Mouse (Mus musculus) embryo, embryonic 10 days (tissue): Measurements from ENCODE around the gene Hadha.
A peak's percentile ranks its signal among the peaks of the same experiment; 100 is the strongest.

Source experiments
- DNase-seq: peaks from one replicate; pipeline ENCODE4 v3.0.0-alpha.2; 2015; ENCODE audit warnings: low spot score

The Hadha gene

DNA sequence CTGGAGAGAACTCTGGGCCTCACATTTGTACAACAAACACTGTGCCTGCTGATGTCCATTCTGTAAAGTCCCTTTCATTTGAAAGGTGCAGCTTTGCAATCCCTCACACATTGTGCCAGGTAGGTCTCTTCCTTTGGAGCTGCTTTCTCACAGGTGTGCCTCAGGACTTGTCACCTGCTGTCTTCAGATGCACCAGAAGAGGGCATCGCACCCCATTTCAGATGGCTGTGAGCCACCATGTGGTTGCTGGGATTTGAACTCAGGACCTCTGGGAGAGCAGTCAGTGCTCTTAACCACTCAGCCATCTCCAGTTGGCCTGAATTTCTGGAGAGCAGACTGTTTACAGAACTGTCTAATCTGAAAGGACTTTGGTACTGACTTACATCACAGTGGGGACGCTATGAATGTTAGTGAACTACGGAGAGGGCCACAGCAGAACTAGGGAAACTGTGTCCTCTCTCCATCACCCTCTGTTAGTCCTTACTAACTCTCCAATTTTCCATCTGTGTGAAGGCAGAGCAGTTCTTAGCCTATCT, 42.4 kb downstream of the Hadha start:
- no peak for DNase-seq

DNA sequence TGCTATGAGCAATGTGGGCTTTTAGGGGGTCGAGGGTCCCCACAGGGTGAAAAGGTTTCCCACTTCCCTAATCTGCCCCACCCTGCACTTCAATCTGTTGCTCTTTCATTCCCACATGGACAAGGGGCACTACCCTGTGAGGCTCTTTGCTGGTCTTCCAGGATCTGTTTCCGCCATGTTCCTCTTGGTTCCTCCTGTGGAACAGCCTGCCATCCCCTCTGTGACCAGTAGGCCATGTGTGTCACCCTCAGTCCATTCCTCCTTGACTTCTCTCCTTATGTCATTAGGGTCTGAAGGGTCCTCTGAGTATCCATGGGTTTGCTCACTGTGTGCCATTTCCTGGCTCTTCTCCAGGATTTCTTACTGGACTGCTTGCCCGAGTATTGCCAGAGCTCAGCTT, 43.2 kb downstream of the Hadha start:
- no peak for DNase-seq

DNA sequence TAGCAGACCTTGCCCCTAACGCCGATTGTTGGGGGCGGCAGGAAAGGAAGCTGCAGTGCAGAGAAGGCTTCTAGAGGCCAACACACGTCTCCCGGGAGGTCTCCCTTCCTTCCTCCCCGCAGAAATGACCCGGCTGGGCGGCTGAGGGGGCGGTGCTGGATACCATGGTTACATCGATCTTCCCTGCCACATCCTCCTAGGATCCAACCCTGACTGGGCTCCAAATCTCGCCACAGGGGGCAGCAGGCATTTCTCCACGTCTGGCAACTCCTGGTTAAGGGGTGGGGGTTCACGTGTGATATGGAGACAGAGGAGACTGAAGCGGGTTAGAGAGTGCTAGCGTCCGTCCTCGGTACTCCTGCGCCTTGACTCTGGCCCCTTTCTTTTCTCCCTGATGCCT, 43.8 kb downstream of the Hadha start:
- peak; percentile 86 for DNase-seq

DNA sequence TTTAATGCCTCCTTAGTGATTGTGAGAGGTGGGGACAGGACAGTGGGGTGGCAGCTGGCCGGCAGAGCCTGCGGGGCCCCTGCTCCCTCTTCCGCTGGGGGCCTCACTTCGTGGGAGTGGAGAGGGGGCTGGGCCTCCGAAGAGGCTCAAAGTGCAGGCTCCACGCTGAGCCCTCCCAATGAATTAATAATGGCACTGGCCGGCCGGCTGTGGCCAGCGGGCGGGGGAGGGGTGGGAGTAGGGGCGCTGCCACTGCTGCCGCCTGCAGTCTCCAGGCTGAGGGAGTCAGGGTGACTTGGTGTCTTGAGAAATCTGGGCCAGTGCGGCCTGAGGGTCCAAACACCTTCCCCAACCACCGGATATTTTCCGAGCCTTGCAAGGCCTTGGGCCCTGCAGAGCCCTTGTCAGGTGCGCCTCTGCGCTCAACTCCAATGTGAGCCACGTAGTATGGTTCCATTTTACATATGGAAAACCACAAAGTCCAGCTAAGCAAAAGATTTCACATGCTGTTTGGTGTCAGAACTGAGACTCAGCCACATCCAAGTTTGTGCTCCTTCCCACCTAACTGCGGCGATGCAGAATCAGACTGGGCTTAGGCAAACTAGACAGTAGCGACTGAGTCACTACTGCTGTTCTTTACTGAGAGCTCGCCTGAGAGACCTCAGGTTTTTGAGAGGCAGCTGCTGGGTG, 44.4 kb downstream of the Hadha start:
- peak; percentile 41 for DNase-seq

DNA sequence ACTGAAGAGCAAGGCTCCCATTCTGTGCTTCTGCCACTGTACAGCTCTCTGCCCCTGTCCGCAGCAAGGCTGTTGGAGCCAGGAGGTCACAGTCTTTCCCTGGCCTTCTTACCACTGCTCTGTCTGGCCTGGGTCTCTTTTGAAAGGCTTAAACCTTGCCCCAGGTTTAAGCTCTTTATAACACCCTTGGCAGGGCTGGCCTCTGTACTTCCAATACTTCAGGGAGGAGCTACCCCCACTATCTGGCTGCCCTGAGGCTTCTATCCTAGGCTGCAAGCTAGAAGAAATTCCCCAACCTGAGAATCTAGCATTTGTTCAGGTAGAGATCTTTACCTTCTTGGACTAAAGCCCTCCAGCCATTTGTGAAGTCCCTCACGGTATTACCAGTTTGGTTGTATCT, 45.1 kb downstream of the Hadha start:
- DNase-seq = no peak

DNA sequence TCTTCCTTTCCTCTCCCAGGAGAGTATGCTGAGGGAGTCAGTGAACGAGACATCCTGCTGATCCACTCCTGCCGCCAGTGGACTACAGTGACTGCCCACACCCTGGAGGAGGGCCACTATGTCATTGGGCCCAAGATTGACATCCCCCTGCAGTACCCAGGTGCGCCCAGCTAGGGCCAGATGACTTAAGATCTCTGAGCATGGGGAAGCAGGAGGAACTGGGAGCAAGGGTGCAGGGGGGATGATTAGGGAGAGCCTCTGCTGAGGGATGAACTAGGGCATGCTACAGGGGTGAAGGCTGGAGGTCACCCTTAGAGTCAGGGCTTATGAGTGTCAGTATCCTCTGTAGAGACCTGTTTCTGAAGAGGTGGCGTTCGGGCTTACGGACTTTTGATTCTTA, 46.7 kb downstream of the Hadha start:
- no peak for DNase-seq

DNA sequence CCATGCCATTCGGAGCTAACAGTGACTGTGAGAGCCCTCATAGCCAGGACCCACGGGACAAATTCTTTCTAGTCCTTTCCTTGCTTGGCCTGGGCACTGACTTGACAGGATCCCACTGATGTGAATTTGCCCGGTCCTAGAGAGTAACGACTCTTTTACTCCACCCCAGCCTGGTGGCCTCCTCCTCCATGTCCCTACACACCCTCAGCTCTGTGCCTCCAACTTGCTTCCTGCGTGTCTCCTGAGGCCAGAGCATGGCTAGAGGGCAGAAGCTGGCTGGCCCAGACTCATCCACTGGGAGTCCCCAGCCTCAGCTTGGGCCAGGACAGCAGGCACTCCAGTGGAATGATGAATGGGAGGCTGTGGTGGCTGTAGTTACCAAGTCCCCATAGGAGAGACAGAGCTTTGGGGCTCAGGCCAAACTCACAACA, 47.3 kb downstream of the Hadha start:
- DNase-seq = peak; percentile 32

DNA sequence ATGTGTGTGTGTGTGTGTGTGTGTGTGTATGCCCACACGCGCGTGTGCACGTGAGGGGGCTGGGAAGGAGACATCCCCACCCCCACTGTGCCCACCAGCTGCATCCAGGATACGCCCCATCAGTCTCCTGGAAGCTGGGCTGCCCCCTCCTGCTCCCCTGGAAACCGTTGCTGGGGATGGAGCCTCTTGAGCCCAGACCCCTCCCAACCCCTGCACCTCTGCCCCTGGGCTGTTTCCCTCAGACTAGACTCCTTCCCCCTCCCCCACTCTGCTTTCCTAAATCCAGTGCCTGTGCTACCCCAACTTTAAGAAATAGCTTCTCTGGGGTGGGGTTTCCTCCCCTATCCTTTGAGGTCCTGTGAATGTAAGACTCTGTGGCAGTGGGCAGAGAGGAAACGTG, 47.8 kb downstream of the Hadha start:
- peak; percentile 69 for DNase-seq

DNA sequence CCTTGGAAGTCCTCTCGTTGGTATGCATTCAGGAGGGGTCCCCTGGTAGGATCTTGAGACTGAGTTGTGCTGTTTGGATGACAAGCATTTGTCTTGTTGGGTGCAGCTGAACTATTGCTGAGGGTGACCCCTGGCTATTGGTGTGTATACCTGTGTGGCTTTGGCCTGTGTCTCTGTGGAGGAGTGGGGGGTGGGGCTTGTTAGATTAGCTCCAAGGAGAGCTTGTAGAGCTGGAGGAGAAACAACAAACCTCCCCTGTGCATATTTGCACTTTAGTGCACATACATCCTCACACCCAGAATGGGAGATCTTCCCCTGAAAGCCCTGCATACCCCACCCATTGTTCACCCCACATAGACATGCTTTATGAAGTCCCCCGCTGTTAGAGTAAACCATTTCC, 48.2 kb downstream of the Hadha start:
- DNase-seq = no peak

DNA sequence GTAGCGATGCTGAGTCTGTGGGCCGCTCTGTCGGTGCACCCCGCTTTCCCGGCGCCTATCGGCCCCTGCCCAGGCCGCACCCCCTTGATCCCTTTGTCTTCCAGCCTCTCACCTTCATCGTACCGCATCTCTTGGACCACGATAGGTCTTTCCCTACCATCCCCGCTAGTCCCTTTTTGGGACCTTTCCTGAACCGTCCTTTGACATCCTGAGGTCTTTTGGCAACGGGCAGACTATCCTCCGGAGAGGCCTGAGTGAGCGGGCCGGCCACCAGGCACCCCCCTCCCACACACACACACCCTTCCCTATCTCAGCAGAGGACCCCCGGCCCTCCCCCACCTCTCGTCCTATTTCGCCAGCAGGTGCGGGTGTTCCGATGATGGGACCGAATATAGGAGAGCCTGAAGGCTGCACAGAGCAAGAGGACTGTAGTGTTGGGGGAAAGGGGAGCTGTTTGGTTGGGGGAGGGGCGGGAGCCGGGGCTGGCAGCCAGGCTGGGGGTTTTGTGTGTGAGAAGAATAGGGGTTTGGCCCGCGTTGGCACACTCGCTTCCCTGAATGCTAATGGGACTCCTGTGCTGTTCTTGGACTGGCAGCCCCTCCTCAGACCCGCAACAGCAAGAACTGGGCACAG, 49.2 kb downstream of the Hadha start, which contains the start of gene 3110082J24Rik:
Gene 3110082J24Rik (minus strand): TSS at position 419 of the 633 bp plus-strand sequence.
- DNase-seq = peak; percentile 7

DNA sequence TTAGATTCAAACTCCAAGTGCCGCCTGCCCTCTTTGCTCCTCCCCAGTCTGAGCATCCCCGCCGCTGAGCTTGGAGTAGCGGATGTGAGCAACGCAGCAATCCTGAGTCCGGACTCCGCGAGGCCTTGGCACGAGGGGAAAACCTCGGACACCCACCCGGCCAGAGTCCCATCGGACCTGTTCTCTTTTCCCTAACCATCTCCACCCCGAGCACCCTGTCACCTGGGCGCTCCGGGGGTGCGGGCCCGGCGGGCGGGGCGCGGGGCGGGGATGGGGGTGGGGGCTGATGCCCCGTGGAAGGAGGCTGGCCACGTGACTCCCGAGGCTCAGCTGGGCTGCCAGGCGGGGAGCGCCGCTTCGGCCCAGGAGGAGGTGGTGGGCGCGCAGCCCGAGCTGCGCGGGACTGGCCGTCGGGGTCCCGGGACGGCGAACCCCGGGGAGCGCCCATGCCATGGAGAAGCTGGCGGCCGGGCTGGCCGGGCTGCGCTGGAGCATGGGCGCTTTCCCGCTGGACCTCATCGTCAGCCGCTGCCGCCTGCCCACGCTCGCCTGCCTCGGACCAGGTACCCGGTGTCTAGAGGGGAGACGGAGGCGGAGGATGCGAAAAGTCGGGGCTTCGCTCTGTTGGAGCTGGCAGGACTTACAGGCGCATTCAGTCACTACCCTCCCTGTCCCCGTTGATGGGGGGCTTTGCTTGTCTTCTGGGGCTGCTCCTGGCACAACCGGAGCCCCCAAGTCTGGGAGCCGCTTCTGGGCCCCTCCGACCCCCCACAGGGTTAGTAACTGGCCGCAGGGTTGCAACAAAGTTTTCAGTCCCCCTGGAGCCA, 49.9 kb downstream of the Hadha start, which contains the start of gene Garem2:
Gene Garem2 (plus strand): TSS at position 321 of the 827 bp plus-strand sequence.
- peak; percentile 69 for DNase-seq

DNA sequence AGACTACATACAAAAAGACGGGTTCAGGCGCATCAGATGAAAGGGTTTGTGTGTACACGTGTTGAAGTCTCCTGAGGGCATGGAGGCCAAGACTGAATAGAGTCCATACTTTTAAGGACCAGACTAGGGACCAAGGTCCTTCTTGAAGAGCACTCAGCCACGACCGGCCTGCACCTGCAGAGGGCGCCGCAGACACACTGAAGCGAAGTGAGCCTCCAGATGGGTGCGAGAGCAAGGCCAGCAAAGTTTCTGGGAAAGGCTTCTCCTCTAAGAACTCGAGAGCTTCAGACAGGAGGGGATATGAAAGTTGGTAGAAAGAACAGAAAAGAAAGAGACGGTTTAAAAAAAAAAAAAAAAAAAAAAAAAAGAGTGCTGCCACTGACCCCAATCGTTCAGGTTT, 50.6 kb downstream of the Hadha start:
- peak; percentile 92 for DNase-seq

DNA sequence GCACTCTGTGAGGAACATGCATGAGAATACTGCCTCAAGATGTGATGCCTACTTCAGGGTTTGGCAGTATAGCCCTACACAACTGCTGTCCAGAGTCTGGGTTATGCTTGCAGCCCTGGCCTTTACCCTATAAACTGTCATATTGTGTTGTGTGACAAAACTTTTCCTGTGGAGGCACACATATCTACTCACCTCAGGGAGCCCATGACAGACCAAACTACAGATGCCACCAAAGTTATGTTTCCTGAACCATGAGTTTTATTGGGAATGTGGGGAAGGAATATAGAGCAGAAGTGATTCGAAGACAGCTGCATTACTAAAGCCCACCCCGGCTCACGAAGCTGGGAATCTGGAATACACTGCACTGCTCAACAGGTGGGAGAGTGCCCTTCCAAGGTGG, 51.6 kb downstream of the Hadha start:
- DNase-seq = no peak

DNA sequence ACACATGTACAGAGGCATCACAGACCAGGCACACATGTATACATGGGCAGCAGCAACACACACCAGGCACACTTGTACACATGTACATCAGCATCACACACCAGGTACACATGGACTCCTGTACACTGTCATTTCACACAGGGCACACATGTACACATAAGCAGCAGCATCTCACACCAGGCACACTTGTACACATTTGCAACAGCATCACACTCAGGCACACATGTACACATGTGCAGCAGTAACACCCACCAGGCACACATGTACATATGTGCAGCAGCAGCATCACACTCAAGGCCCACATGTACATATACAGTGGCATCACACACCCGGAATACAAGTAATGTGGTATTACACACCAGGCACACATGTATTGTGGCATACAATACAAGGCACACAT, 56.7 kb downstream of the Hadha start:
- no peak for DNase-seq

DNA sequence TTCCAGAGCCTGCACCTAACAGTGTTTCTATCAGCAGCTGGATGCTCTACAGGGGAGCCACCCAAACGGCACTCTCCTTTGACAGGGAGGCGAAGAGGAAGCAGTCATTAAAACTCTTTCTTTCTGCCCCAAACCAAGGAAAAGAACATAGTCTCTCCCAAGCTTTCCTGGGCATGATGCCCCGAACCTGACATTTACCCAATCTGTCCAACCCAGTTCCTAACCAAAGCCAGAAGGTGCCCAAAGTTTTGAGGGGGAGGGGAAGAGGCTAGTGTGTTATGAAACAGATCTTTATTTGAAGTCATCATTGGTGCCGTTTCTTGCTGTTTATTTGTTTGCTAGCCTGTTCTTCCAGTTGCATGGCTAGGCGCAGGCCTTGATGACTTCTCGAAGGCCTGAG, 59.2 kb downstream of the Hadha start:
- DNase-seq = no peak

DNA sequence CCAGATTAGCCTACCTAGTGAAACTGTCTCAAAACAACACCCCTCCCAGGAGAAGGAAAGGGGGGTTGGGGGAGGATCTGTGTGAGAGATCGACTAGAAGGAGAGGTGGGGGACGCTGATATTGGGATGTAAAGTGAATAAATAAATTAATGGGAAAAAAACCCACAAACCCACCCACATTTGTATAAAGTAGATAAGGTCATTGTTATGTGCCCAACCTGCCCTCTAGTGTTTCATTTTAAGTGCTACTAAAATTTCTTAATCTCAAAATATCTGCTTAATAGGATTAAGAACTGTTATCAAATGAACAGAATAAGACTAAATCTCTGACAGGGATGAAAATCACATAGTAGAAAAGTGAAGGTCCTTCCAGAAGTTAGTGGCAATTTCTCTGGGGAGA, 60.6 kb downstream of the Hadha start:
- no peak for DNase-seq

DNA sequence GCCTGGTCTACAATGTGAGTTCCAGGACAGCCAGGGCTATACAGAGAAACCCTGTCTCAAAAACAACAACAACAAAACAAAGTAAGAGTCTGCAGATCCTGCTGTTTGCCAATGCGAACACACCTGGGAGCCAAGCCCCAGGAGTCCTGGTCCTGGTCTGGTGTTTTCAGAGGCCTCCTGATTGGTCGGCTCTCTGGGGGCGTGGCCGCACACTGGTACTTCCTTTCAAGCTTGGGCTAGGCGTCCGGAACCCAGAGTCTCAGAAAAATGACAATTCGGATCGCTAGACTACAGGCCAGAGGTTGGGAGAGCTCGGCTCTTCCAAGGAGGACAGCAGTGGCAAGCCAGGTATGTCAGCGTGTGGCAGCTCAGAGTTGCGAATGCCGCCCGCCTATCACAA, 62.3 kb downstream of the Hadha start:
- DNase-seq = no peak

DNA sequence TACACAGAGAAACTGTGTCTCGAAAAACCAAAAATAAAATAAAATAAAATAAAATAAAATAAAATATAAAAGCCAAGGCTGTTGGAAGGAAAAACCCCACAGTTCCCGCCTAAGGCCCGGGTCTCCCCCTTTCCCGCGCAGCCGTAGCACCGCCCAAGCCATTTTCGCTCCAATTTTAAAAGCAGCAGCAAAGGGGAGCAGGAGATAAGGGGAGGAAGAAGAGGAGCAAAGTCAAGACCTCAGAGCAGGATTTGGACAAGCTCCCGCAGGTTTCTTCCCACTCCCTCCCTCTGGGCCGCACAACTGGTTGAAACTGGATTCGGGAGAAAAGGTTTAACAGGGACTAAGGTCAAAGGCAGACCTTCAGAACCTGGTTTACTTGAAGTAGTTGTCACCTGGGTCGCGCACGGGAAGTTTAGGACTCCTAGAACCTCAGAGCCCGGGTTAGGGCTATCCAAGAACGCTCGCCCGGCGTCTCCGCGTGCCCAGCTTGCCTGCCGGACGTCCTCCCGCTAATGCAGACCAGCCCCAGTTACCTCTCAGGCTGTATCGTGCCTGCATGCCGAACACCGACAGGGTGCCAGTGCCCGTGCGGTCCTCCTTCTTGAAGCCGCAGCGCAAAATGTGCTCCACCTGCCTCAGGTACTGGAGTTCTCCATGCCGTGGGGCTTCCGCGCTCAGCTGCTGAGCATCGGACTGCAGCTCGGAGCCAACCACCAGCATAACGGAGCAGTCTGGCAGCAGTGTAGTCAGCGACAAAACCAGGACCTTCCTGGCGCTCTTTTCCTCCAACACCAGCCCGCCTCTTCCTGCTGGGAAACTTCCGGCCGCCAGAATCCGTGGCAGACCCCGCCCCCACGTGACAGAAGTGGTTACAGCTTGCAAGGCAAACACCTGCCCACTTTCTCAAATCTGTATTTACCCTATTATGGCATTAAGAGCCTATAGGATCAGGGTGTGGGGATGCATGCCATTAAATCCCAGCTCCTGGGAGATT, 81.8 kb downstream of the Hadha start, which contains the start of gene Tyms:
Gene Tyms (minus strand): TSS at position 793 of the 997 bp plus-strand sequence.
- DNase-seq = peak; percentile 89

DNA sequence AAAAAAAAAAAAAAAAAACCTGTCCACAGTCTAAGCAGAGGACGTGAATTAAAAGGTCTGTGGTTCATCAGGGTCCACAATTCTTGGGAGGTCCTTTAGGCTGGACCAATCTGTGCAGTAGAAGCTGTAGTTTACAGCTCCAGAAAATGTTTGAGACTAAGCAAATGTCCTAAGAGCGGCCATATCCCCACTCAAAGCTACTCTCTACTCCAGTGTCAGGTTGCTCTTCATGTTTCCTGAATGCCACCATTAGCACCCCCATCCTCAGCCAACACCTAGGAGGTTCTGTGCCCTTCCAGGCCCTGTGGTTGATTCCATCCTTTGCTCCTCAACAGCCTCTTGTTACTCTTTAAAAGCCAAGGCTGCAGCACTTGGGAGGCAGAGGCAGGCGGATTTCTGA, 82.6 kb downstream of the Hadha start:
- no peak for DNase-seq

DNA sequence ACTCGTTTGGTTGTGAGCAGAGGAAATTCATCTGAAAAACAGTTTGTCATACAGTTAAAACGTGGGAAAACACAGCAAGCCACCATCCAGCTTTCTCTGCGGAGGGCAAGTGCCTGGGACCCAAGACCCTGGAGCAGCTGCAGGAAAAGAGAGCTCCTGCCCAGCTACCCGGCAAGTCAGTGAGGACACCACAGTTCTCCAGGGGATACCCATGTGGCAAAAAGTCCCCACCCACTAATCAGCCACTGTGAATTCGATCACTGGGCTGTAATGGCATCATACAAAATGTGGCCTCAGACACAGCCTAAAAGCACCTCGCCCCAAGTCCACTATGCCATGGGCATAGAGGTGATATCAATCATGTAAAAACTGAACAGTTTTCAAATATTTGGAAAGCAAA, 83.3 kb downstream of the Hadha start:
- no peak for DNase-seq
